Mouse (Mus musculus) cerebellum, adult 2 months (tissue): ENCODE results near the gene Sp100.

Experiments used
- CTCF ChIP-seq: fragments of 200-500 bp; IDR thresholded peaks from 2 replicates; pipeline ENCODE4 v1.5.1; 2011; ENCODE audit warnings: low read depth, mild to moderate bottlenecking, control low read depth, low read length, moderate library complexity, borderline replicate concordance; ENCODE audit not compliant: insufficient read depth
- POLR2A ChIP-seq: fragments of 200-500 bp; IDR thresholded peaks from 2 replicates; pipeline ENCODE4 v1.6.1; 2011; ENCODE audit warnings: low read length, control low read depth, borderline replicate concordance; ENCODE audit not compliant: insufficient read depth

DNA sequence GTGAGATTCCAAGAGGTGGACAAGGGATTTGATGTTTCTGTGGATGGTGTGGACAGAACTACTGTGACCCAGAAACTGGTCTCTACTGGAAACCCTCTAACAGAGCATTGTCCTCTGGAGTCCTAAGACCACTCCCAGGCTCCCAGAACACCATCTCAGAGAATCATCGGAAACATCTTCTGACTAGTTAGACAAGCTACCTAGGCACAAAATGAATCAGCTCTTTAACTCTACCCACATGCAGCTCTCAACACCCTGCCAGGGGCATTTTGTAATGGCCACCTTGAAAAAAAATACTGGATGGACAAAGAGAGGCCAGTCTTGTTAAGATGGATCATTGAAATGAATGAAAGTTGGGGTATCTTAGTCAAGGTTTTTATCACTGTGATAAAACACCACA lies 55.8 kb downstream of the Sp100 start:
- TF ChIP-seq CTCF = no peak
- no peak for TF ChIP-seq POLR2A
